Mouse (Mus musculus): ENCODE results near the gene Fiz1. TPM values are rescaled to one million over a fixed set of nuclear protein-coding genes. Genes with fewer than 3 reads are reported as not detected.
"Not testable (repeated sequence)": the region's sequence is repeated elsewhere in the genome, so short reads cannot be mapped to it uniquely, and the experiment has no call there.

The Fiz1 gene
- polyA plus RNA-seq, 1 experiment from 2014 or later = 43.5 TPM

GRCm38 (mm10) chr7:5015118-5016001 lies 863 bp upstream of the Fiz1 start, which contains the start of gene Gm44973:
TSS of gene Gm44973 (plus strand) at chr7:5015496.
- Histone ChIP-seq H3K4me1 (0 out of 2 replicates have a peak, but pooled peaks cover 4% of the 10 kb centered on the region), H3K9me3 (no peaks in the 10 kb centered on the region), H3K27ac (peak within 1 kb of the TSS; percentile 98), H3K4me3 (peak within 1 kb of the TSS; percentile 84), H3K36me3 (peaks cover 44% of the 10 kb centered on the region), H3K27me3 (ENCODE audit: insufficient read depth, poor library complexity, severe bottlenecking) (no peaks in the 10 kb centered on the region)
- DNase-seq (ENCODE audit: low spot score) = peak; percentile 98
- under 1% methylated on average over 76 of the region's 76 CpGs for whole genome bisulfite sequencing

GRCm38 (mm10) chr7:5012681-5013513 lies 1.6 kb downstream of the Fiz1 start:
- DNase-seq (ENCODE audit: low spot score) = no peak
- 88% methylated on average over 27 of the region's 27 CpGs for WGBS
- Histone ChIP-seq H3K27me3 (ENCODE audit: insufficient read depth, poor library complexity, severe bottlenecking) (no peaks in the 10 kb centered on the region), H3K4me3 (peak overlapping the region; percentile 84), H3K27ac (peak overlapping the region; percentile 56; the same call in 1 of the 2 replicates), H3K9me3 (peaks cover 6% of the 10 kb centered on the region; the same call in 1 of the 2 replicates), H3K36me3 (peaks cover 65% of the 10 kb centered on the region), H3K4me1 (0 out of 2 replicates have a peak, but pooled peaks cover 4% of the 10 kb centered on the region)

- WGBS = 93% methylated on average over 26 of the region's 26 CpGs
- no peak overlapping the region for H3K4me3 ChIP-seq
Observed at GRCm38 (mm10) chr7:5008229-5008628, 6.3 kb downstream of the Fiz1 start.

GRCm38 (mm10) chr7:5002876-5003275 lies 11.6 kb downstream of the Fiz1 start:
- peaks cover 19% of the 10 kb centered on the region for H3K36me3 ChIP-seq
- not testable (repeated sequence) for H3K4me1 ChIP-seq; H3K27ac ChIP-seq; DNase-seq (ENCODE audit: low spot score); H3K9me3 ChIP-seq; H3K4me3 ChIP-seq; H3K27me3 ChIP-seq (ENCODE audit: insufficient read depth, poor library complexity, severe bottlenecking)
- WGBS = 74% methylated on average over 8 of the region's 8 CpGs

More at GRCm38 (mm10) chr7:5008229-5008628, 6.3 kb downstream of the Fiz1 start:
- peaks cover 72% of the 10 kb centered on the region for H3K36me3 ChIP-seq
- no peak overlapping the region for H3K27ac ChIP-seq
- no peaks in the 10 kb centered on the region for H3K27me3 ChIP-seq (ENCODE audit: insufficient read depth, poor library complexity, severe bottlenecking)
- peaks cover 6% of the 10 kb centered on the region; the same call in 1 of the 2 replicates for H3K9me3 ChIP-seq
- H3K4me1 ChIP-seq = no peaks in the 10 kb centered on the region
- DNase-seq (ENCODE audit: low spot score) = no peak

GRCm38 (mm10) chr7:4999876-5000275 lies 14.6 kb downstream of the Fiz1 start:
- H3K9me3 ChIP-seq = no peaks in the 10 kb centered on the region
- H3K4me3 ChIP-seq = no peak overlapping the region
- H3K27ac ChIP-seq = no peak overlapping the region
- DNase-seq (ENCODE audit: low spot score) = no peak
- peaks cover 6% of the 10 kb centered on the region for H3K27me3 ChIP-seq (ENCODE audit: insufficient read depth, poor library complexity, severe bottlenecking)
- H3K4me1 ChIP-seq = peaks cover 15% of the 10 kb centered on the region
- 54% methylated on average over 2 of the region's 2 CpGs for WGBS
- no peaks in the 10 kb centered on the region for H3K36me3 ChIP-seq

- H3K9me3 ChIP-seq = peaks cover 9% of the 10 kb centered on the region
- 53% methylated on average over 8 of the region's 8 CpGs for WGBS
- peaks cover 25% of the 10 kb centered on the region for H3K36me3 ChIP-seq
- peak overlapping the region; percentile 71 for H3K4me3 ChIP-seq
- H3K27ac ChIP-seq = peak overlapping the region; percentile 85; the same call in 1 of the 2 replicates
- peaks cover 34% of the 10 kb centered on the region for H3K4me1 ChIP-seq
- peaks cover 35% of the 10 kb centered on the region for H3K27me3 ChIP-seq (ENCODE audit: insufficient read depth, poor library complexity, severe bottlenecking)
- no peak for DNase-seq (ENCODE audit: low spot score)
Observed at GRCm38 (mm10) chr7:4996934-4997333, 17.6 kb downstream of the Fiz1 start.

GRCm38 (mm10) chr7:4996003-4996895 lies 18.2 kb downstream of the Fiz1 start, which contains the start of gene Zfp579:
TSS of gene Zfp579 (minus strand) at chr7:4996158.
- Histone ChIP-seq H3K27me3 (ENCODE audit: insufficient read depth, poor library complexity, severe bottlenecking) (peaks cover 40% of the 10 kb centered on the region), H3K4me1 (peaks cover 34% of the 10 kb centered on the region), H3K9me3 (peaks cover 9% of the 10 kb centered on the region), H3K27ac (peak within 1 kb of the TSS; percentile 85), H3K4me3 (peak within 1 kb of the TSS; percentile 71), H3K36me3 (peaks cover 25% of the 10 kb centered on the region)
- 3% methylated on average over 17 of the region's 26 CpGs for WGBS
- DNase-seq (ENCODE audit: low spot score) = peak; percentile 90

GRCm38 (mm10) chr7:4995268-4996002 lies 19.1 kb downstream of the Fiz1 start:
- H3K36me3 ChIP-seq = peaks cover 25% of the 10 kb centered on the region
- peaks cover 34% of the 10 kb centered on the region for H3K4me1 ChIP-seq
- H3K27ac ChIP-seq = peak overlapping the region; percentile 85
- WGBS = 7% methylated on average over 19 of the region's 19 CpGs
- peaks cover 43% of the 10 kb centered on the region for H3K27me3 ChIP-seq (ENCODE audit: insufficient read depth, poor library complexity, severe bottlenecking)
- H3K9me3 ChIP-seq = peaks cover 9% of the 10 kb centered on the region
- no peak for DNase-seq (ENCODE audit: low spot score)
- H3K4me3 ChIP-seq = peak overlapping the region; percentile 71

GRCm38 (mm10) chr7:4993999-4994788 lies 20.3 kb downstream of the Fiz1 start:
- Histone ChIP-seq H3K4me3 (peak overlapping the region; percentile 71), H3K4me1 (peaks cover 34% of the 10 kb centered on the region), H3K36me3 (peaks cover 25% of the 10 kb centered on the region), H3K27me3 (ENCODE audit: insufficient read depth, poor library complexity, severe bottlenecking) (peaks cover 43% of the 10 kb centered on the region), H3K27ac (0 out of 2 replicates have a peak overlapping the region, but pooled peaks have one; percentile 24), H3K9me3 (peaks cover 9% of the 10 kb centered on the region)
- DNase-seq (ENCODE audit: low spot score) = no peak
- WGBS = 35% methylated on average over 59 of the region's 59 CpGs

GRCm38 (mm10) chr7:4993347-4993998 lies 21.0 kb downstream of the Fiz1 start:
- WGBS = 17% methylated on average over 55 of the region's 55 CpGs
- peaks cover 34% of the 10 kb centered on the region for H3K4me1 ChIP-seq
- H3K27me3 ChIP-seq (ENCODE audit: insufficient read depth, poor library complexity, severe bottlenecking) = peaks cover 43% of the 10 kb centered on the region
- no peak for DNase-seq (ENCODE audit: low spot score)
- peaks cover 9% of the 10 kb centered on the region for H3K9me3 ChIP-seq
- H3K4me3 ChIP-seq = peak overlapping the region; percentile 71
- H3K27ac ChIP-seq = 0 out of 2 replicates have a peak overlapping the region, but pooled peaks have one; percentile 7
- peaks cover 25% of the 10 kb centered on the region for H3K36me3 ChIP-seq
